Mouse (Mus musculus) midbrain, embryonic 15.5 days (tissue): ENCODE measurements around the gene Plxnc1. TPM values are rescaled to one million over a fixed set of nuclear protein-coding genes. Genes with fewer than 3 reads are reported as not detected.

Experiments used
- ATAC-seq: fragments of 200-750 bp; cut with Nextera tagmentation; replicated peaks from 2 replicates; pipeline ENCODE4 v1.8.0; 2017; ENCODE audit warnings: moderate TSS enrichment
- H3K27ac ChIP-seq: fragments of 300-500 bp; sonication (generic); 2 replicates; pipeline ENCODE4 v1.5.1; 2015; ENCODE audit warnings: mild to moderate bottlenecking, inconsistent platforms
- H3K27me3 ChIP-seq: fragments of 300-500 bp; sonication (generic); replicated peaks from 2 replicates; pipeline ENCODE4 v1.6.1; 2015; ENCODE audit warnings: inconsistent platforms
- H3K36me3 ChIP-seq: fragments of 300-500 bp; sonication (generic); replicated peaks from 2 replicates; pipeline ENCODE4 v1.6.1; 2015; ENCODE audit warnings: inconsistent platforms
- H3K4me1 ChIP-seq: fragments of 300-500 bp; sonication (generic); 2 replicates; pipeline ENCODE4 v1.6.1; 2015; ENCODE audit warnings: inconsistent platforms
- H3K4me2 ChIP-seq: fragments of 300-500 bp; sonication (generic); 2 replicates; pipeline ENCODE4 v1.6.1; 2015; ENCODE audit warnings: inconsistent platforms, mild to moderate bottlenecking, moderate library complexity
- H3K4me3 ChIP-seq: fragments of 300-500 bp; sonication (generic); 2 replicates; pipeline ENCODE4 v1.5.1; 2015; ENCODE audit warnings: mild to moderate bottlenecking, inconsistent platforms
- H3K9ac ChIP-seq: fragments of 300-500 bp; sonication (generic); 2 replicates; pipeline ENCODE4 v1.6.1; 2015; ENCODE audit warnings: mild to moderate bottlenecking, inconsistent platforms
- H3K9me3 ChIP-seq: fragments of 300-500 bp; sonication (generic); 2 replicates; pipeline ENCODE4 v1.6.1; 2016; ENCODE audit warnings: inconsistent platforms
- WGBS: fragments of 180-500 bp; shearing (Covaris S2); methylation state at CpG from one replicate; pipeline ENCODE4 v1.1.7; 2015; ENCODE audit warnings: mixed read lengths; 5-methylcytosine and 5-hydroxymethylcytosine counted together
- polyA plus RNA-seq: library from polyadenylated mRNA; unstranded; fragments of >200 nt; fragmentation: Nextera tagmentation; extraction: Ambion mirVana; gene quantifications from 2 replicates; pipeline ENCODE4 v1.2.1, GENCODE M21; 2015

The Plxnc1 gene
- polyA plus RNA-seq, 1 experiment from 2014 or later = 18.2 TPM

DNA sequence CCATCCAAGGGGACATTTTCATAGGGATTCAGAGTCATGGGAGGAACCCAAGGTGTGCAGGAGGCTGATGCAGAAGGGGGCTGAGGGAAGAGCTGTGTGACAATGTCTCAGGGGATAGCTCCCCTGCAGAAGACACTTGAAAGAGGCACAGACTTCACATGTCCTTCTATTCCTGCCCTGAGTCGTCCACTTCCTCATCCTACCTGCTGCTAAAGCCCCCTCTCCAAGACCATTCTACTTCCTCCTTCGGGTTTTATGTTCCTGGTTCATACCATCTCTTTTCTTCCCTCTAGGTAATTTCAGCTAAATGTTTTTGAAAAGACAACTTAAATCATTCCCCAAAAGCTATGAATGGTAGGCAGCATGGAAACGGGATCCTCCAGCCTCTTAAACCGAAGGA, 16.5 kb downstream of the Plxnc1 start:
- no peak overlapping the region for H3K4me2 ChIP-seq
- 93% methylated on average over 4 of the region's 4 CpGs for WGBS
- H3K9me3 ChIP-seq = no peaks in the 10 kb centered on the region
- H3K27me3 ChIP-seq = no peaks in the 10 kb centered on the region
- H3K4me3 ChIP-seq = no peak overlapping the region
- ATAC-seq = no peak
- H3K27ac ChIP-seq = no peak overlapping the region
- H3K4me1 ChIP-seq = peaks cover 18% of the 10 kb centered on the region
- no peak overlapping the region for H3K9ac ChIP-seq
- no peaks in the 10 kb centered on the region for H3K36me3 ChIP-seq

DNA sequence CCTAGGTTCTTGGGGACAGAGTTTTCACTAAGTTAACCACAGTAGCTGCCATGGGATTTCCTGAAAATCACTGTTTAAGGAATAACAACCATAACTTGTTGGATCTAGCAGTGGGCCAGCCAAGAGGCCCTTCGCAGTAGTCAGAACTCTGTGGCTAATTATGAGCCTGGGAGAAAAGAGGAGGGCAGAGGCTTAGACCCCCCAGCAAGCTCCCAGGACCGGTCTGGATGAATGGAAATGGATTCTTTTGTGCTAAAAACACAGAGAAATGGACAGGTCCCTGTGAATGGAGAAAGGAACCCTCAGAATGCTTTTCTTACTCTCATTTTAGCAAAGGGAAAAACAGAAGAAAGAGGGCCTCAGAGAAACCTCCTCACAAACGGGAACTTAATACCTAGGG, 18.3 kb downstream of the Plxnc1 start:
- 14% methylated on average over 3 of the region's 3 CpGs for WGBS
- no peak for ATAC-seq
- Histone ChIP-seq H3K9ac (no peak overlapping the region), H3K27me3 (no peaks in the 10 kb centered on the region), H3K4me1 (peaks cover 16% of the 10 kb centered on the region), H3K36me3 (no peaks in the 10 kb centered on the region), H3K9me3 (no peaks in the 10 kb centered on the region), H3K4me2 (no peak overlapping the region), H3K27ac (peak overlapping the region; percentile 47; the same call in 1 of the 2 replicates), H3K4me3 (no peak overlapping the region)

DNA sequence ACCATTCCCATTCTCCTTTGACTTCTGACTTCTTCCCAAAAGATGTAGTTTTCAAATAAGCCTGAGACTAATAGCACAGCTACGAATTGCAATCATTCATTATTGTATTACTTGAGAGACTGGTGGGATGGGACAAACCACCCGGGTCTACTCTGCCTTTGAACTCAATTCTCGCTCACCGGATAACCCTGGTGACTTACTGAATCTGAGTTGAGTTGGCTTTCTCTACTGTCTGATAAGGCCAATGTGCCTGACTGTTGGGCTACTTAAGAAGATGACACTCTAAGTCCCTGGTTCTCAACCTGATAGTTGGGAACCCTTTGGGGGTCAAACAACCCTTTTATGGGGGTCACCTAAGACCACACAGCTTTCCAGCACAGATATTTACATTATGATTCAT, 19.8 kb downstream of the Plxnc1 start:
- H3K4me2 ChIP-seq = no peak overlapping the region
- H3K9me3 ChIP-seq = no peaks in the 10 kb centered on the region
- no peak overlapping the region for H3K9ac ChIP-seq
- H3K4me1 ChIP-seq = peaks cover 16% of the 10 kb centered on the region
- H3K27ac ChIP-seq = no peak overlapping the region
- no peak overlapping the region for H3K4me3 ChIP-seq
- no peak for ATAC-seq
- H3K36me3 ChIP-seq = no peaks in the 10 kb centered on the region
- 94% methylated on average over 4 of the region's 4 CpGs for WGBS
- H3K27me3 ChIP-seq = no peaks in the 10 kb centered on the region

DNA sequence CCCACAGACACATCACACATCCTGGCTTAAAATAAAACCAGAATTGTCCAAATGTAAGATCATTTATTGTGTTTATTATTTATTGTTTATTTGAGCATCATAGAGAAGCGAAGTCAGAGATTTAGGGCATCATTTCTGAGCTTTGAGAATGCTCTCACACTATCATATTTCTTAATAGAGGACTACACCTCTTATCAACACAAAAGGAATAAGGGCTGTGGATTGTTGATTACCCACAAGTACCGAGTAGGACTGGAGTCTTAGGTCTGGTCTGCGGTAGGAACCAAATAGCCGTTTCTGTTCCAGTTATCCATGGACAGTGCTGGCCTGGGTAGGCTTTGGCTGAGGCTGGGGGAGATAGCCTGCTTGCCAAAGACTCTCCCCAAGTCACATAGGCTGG, 20.2 kb downstream of the Plxnc1 start:
- Histone ChIP-seq H3K9me3 (no peaks in the 10 kb centered on the region), H3K4me2 (no peak overlapping the region), H3K27ac (no peak overlapping the region), H3K4me3 (no peak overlapping the region), H3K4me1 (peaks cover 19% of the 10 kb centered on the region), H3K9ac (no peak overlapping the region), H3K27me3 (no peaks in the 10 kb centered on the region), H3K36me3 (no peaks in the 10 kb centered on the region)
- 91% methylated on average over 4 of the region's 4 CpGs for WGBS
- no peak for ATAC-seq

DNA sequence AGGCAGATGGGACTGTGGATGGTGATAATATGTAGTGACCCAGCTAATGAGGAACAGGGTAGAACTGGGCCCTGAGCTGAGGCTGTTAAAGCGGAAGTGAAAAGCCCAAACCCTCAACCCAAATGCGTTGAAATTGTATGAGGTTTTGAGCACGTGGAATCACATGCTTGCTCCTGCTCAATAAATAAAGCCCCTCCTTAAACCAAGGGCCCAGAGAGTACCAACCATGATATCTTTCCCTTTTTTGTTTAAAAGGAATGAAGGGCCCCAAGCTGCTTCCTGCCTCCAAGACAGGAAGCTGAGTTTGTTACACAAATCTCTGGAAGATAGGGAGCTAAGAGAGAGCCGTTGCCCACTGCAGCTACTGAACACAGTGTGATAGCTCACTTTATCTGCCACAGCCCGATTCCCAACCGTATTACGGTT, 21.3 kb downstream of the Plxnc1 start:
- no peaks in the 10 kb centered on the region for H3K36me3 ChIP-seq
- peaks cover 21% of the 10 kb centered on the region for H3K4me1 ChIP-seq
- no peak for ATAC-seq
- no peaks in the 10 kb centered on the region for H3K9me3 ChIP-seq
- WGBS = 71% methylated on average over 7 of the region's 7 CpGs
- no peak overlapping the region for H3K4me2 ChIP-seq
- H3K27ac ChIP-seq = no peak overlapping the region
- H3K4me3 ChIP-seq = no peak overlapping the region
- H3K9ac ChIP-seq = no peak overlapping the region
- no peaks in the 10 kb centered on the region for H3K27me3 ChIP-seq

DNA sequence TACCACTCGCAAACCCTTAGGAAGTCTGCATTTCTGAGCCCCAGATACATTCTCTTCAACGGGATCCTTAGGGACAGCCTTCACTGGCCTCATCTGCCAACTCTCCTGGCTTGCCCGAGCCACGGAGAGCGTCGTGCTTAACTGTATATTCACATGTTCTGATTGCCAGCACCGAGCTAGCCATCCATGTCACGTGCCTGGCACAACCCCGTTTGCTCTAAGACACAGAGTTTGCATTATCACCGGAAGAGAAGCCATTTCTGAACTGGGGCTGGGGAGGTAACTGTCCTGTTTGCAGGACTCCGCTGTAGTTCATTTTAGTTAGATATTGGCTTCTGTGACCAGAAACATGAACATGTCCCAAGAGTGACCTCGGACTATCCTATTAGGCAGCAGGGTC, 21.8 kb downstream of the Plxnc1 start:
- no peak for ATAC-seq
- Histone ChIP-seq H3K36me3 (no peaks in the 10 kb centered on the region), H3K4me3 (no peak overlapping the region), H3K4me1 (peaks cover 26% of the 10 kb centered on the region), H3K27ac (no peak overlapping the region), H3K9me3 (no peaks in the 10 kb centered on the region), H3K4me2 (no peak overlapping the region), H3K9ac (no peak overlapping the region), H3K27me3 (no peaks in the 10 kb centered on the region)
- WGBS = 85% methylated on average over 12 of the region's 12 CpGs

DNA sequence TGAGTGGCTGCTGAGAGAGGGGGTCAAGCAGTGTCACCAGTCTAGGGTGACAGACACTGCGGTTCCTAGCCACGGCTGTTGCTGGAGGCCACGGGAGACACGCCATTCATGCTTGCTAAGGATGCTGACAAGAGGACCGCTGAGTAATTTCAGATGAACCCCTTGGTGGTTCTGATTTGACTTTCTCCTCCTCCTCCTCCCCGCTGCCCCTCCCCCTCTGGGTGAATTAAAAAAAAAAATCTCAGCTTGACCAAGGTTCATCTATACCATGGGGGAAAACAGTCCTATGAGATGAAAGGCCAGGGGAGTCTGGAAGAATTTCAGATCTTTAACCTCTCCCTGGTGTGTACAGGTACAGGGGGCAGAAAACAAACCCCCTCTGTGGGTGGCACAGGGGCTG, 22.9 kb downstream of the Plxnc1 start:
- Histone ChIP-seq H3K9me3 (no peaks in the 10 kb centered on the region), H3K9ac (no peak overlapping the region), H3K27ac (no peak overlapping the region), H3K4me1 (peaks cover 21% of the 10 kb centered on the region), H3K36me3 (no peaks in the 10 kb centered on the region), H3K4me2 (no peak overlapping the region), H3K4me3 (no peak overlapping the region), H3K27me3 (no peaks in the 10 kb centered on the region)
- ATAC-seq = no peak
- WGBS = 79% methylated on average over 6 of the region's 6 CpGs

DNA sequence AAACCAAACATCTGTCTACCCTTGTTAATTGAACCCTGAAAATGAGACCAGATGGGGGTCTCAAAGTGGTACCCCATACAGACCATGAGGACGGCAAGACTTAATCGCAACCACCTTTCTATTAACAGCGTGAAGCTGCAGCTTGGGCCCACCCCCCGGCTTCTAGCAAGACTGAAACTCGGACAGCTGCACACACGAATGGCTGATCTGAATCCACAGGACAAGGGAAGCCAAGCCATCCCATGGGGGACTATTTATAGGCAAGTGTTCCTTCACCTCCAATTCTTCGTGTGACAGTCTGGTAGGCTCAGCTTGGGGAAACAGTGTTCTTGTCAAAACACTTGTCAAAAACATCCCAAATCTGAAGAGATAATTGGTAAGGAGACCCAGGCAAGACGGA, 24.1 kb downstream of the Plxnc1 start:
- no peak overlapping the region for H3K9ac ChIP-seq

DNA sequence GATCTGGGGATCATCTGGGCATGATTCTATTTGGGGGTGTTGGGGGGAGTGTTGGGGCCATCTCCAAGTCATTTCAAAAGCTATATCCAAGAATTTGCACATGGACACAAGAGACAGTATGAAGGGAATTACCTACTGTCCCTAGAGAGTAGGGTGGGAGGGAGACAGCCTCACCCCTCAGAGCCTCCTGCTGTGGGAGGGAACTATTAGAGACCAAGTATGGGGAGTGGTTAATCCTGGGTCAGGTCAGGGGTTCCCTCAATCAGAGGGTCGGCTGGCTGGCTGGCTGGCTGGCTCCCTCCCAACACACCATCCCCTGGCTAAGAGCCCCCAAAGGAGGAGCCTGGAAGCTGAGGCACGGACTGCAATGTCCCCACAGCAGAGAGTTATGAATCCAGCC, 24.7 kb downstream of the Plxnc1 start:
- ATAC-seq = no peak
- WGBS = 55% methylated on average over 2 of the region's 2 CpGs
- peaks cover 11% of the 10 kb centered on the region; the same call in 1 of the 2 replicates for H3K4me1 ChIP-seq
- H3K9ac ChIP-seq = no peak overlapping the region
- no peak overlapping the region for H3K4me3 ChIP-seq
- H3K36me3 ChIP-seq = no peaks in the 10 kb centered on the region
- H3K27ac ChIP-seq = no peak overlapping the region
- H3K4me2 ChIP-seq = no peak overlapping the region
- no peaks in the 10 kb centered on the region for H3K9me3 ChIP-seq
- no peaks in the 10 kb centered on the region for H3K27me3 ChIP-seq

More for the DNA sequence above, 24.1 kb downstream of the Plxnc1 start:
- Histone ChIP-seq H3K27me3 (no peaks in the 10 kb centered on the region), H3K36me3 (no peaks in the 10 kb centered on the region), H3K4me1 (peaks cover 11% of the 10 kb centered on the region; the same call in 1 of the 2 replicates), H3K4me2 (no peak overlapping the region), H3K4me3 (no peak overlapping the region), H3K27ac (no peak overlapping the region), H3K9me3 (no peaks in the 10 kb centered on the region)
- ATAC-seq = no peak
- 87% methylated on average over 8 of the region's 8 CpGs for WGBS

DNA sequence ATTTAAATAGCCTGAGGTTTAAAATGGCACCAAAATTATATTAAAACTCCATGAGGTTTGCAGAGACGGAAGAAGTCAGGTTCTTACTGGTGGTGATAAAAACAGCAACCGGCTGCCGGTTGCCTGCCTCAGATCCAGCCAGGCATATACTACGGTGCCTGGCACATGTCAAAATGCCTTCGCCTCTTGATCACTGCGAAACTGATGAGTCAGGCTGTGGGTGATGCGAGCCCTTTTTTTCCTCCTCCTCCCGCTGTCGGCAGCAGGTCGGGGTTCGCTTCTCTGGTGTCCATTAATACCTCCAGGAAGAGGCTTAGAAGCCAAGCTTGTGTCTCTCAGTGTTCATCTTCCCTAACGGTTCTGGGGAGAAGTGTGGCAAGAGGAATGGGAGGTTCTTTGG, 25.1 kb downstream of the Plxnc1 start:
- no peak overlapping the region for H3K4me3 ChIP-seq
- no peak overlapping the region for H3K9ac ChIP-seq
- H3K27ac ChIP-seq = no peak overlapping the region
- H3K36me3 ChIP-seq = no peaks in the 10 kb centered on the region
- 62% methylated on average over 12 of the region's 12 CpGs for WGBS
- H3K9me3 ChIP-seq = no peaks in the 10 kb centered on the region
- no peak for ATAC-seq
- no peaks in the 10 kb centered on the region for H3K27me3 ChIP-seq
- H3K4me2 ChIP-seq = no peak overlapping the region
- peaks cover 11% of the 10 kb centered on the region; the same call in 1 of the 2 replicates for H3K4me1 ChIP-seq

DNA sequence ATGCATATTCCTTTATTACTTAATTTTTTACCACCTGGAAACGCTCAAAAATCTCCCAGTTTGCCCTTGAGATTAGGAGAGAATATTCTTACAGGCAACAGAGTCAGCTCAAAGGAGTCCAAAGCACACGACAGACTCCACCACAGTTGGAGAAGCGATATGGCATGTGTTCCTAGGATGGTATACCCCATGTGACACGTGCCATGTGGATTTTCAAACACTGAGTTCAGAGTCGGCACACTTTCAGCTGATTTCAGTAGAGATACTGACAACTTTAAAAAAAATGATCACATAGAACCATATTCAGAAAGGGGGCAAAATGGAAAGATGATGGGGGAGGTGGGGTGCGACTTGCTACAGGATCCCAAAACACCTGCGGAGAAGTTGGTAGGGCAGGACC, 26.0 kb downstream of the Plxnc1 start:
- Histone ChIP-seq H3K9me3 (no peaks in the 10 kb centered on the region), H3K9ac (no peak overlapping the region), H3K27ac (no peak overlapping the region), H3K4me1 (peaks cover 11% of the 10 kb centered on the region; the same call in 1 of the 2 replicates), H3K4me2 (no peak overlapping the region), H3K4me3 (no peak overlapping the region), H3K36me3 (no peaks in the 10 kb centered on the region), H3K27me3 (no peaks in the 10 kb centered on the region)
- 79% methylated on average over 7 of the region's 7 CpGs for WGBS
- ATAC-seq = no peak

DNA sequence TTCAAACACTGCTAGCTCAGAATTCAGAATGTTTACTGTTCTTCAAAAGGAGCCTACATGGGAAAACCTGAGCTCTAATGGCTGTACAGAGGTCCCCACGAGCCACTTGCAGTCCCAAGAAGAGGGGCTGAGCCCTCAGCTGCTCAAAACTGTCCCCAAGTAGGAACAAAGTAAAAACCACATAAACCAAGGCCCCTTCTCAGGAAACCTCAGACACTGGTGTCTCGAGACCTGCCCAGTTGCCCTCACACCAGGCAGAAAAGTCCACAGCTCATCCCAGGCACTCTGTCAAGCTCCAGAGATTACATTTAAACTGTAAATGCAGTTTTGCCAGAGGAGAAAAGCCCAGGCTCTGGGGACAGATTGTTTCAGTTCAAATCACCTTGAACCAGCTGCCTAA, 26.6 kb downstream of the Plxnc1 start:
- no peak overlapping the region for H3K4me3 ChIP-seq
- no peaks in the 10 kb centered on the region for H3K27me3 ChIP-seq
- 54% methylated on average over 2 of the region's 2 CpGs for WGBS
- H3K9me3 ChIP-seq = no peaks in the 10 kb centered on the region
- no peak overlapping the region for H3K4me2 ChIP-seq
- no peak for ATAC-seq
- H3K27ac ChIP-seq = no peak overlapping the region
- H3K36me3 ChIP-seq = no peaks in the 10 kb centered on the region
- H3K4me1 ChIP-seq = peaks cover 11% of the 10 kb centered on the region; the same call in 1 of the 2 replicates
- no peak overlapping the region for H3K9ac ChIP-seq

DNA sequence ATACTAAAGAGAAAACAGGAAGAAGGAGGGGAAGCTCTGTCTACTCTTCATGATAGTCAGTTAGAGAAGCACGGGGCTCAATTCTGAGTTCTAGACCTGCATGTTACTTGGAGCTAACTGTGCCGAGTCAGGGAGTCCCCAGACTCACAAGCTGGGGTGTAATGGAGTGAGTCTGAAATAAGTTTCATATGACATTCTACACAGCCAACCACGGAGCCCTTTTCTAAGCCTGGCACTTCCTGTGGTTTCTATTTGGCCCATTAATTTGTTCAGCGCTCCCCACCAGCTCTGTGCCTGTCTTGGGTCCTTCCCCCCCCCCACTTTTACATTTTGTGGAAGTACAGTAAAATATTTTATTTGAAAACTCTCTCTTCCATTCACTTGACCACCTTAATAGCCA, 27.3 kb downstream of the Plxnc1 start:
- Histone ChIP-seq H3K4me3 (no peak overlapping the region), H3K4me2 (no peak overlapping the region), H3K4me1 (peaks cover 11% of the 10 kb centered on the region; the same call in 1 of the 2 replicates), H3K36me3 (no peaks in the 10 kb centered on the region), H3K27ac (no peak overlapping the region), H3K27me3 (no peaks in the 10 kb centered on the region), H3K9me3 (no peaks in the 10 kb centered on the region), H3K9ac (no peak overlapping the region)
- WGBS = 91% methylated on average over 4 of the region's 4 CpGs
- ATAC-seq = no peak
